Mouse (Mus musculus) brown adipose tissue, adult 24 weeks (tissue): ENCODE results near the gene Tmem115. TPM values are rescaled to one million over a fixed set of nuclear protein-coding genes. Genes with fewer than 3 reads are reported as not detected.

Experiments
- H3K27ac ChIP-seq: fragments of 200-500 bp; replicated peaks from 2 replicates; pipeline ENCODE4 v1.5.1; 2012; ENCODE audit warnings: low read depth, mild to moderate bottlenecking, low read length
- H3K4me1 ChIP-seq: fragments of 200-500 bp; 2 replicates; pipeline ENCODE4 v1.6.1; 2012; ENCODE audit warnings: low read length, mixed read lengths; ENCODE audit not compliant: control insufficient read depth, insufficient read depth, insufficient read length
- H3K4me3 ChIP-seq: fragments of 200-500 bp; 2 replicates; pipeline ENCODE4 v1.5.1; 2012; ENCODE audit warnings: low read depth, mild to moderate bottlenecking, low read length, moderate library complexity; ENCODE audit not compliant: insufficient read depth
- polyA plus RNA-seq: library from polyadenylated mRNA; stranded (reverse); fragments of >200 nt; gene quantifications from 2 replicates; pipeline ENCODE4 v1.2.4, GENCODE M21; 2012; ENCODE audit not compliant: missing spikeins, insufficient read depth, insufficient read length

Gene Tmem115
- 11.9 and 14.1 TPM in 2 replicates for polyA plus RNA-seq

DNA sequence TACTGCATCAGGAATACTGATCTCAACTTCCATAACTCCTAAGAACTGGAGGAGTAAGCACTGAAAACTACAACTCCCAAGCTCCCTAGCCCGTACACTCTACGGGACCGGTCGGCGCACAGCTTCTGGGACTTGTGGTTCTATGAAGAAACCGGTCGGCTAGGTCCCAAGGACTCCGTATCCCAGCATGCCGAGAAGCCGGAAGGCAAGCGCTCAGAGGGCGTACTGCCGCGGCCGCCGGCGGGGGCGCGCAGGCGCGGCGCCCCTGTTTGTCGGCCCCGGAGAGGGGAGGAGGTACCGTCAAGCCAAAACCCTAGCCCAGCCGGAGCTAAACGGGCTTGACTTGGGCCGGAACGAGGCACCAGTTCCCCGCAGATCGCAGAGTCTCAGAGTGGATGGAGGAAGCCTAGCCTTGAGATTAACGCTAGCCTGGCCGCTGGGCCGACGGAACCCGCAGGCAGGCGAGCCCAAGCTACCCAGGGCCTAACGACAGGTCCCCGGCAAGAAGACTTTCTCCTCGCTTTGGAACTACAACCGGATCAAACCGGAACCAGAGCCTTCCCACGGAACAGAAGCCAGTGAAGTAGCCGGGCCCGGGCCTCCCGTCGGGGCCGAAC lies at the start of gene Tmem115:
Tmem115 (plus strand) TSS at position 155 of the 617 bp plus-strand sequence.
- peak within 1 kb of the TSS; percentile 80 for H3K27ac ChIP-seq
- H3K4me1 ChIP-seq: peaks cover 13% of the 10 kb centered on the region
- peak within 1 kb of the TSS; percentile 90 for H3K4me3 ChIP-seq

GRCm38 (mm10) chr9:107484302-107484701 lies 49.4 kb upstream of the Tmem115 start:
- H3K27ac ChIP-seq: no peak overlapping the region
- no peaks in the 10 kb centered on the region for H3K4me1 ChIP-seq
- H3K4me3 ChIP-seq: no peak overlapping the region

GRCm38 (mm10) chr9:107484766-107485165 lies 49.0 kb upstream of the Tmem115 start:
- Histone ChIP-seq H3K27ac (no peak overlapping the region), H3K4me1 (no peaks in the 10 kb centered on the region), H3K4me3 (no peak overlapping the region)

- Histone ChIP-seq H3K4me1 (no peaks in the 10 kb centered on the region), H3K27ac (no peak overlapping the region), H3K4me3 (no peak overlapping the region)
These were observed 47.7 kb upstream of the Tmem115 start for GRCm38 (mm10) chr9:107486086-107486485.

- no peak overlapping the region for H3K27ac ChIP-seq
- H3K4me1 ChIP-seq: no peaks in the 10 kb centered on the region
- H3K4me3 ChIP-seq: no peak overlapping the region
These were observed 47.1 kb upstream of the Tmem115 start for GRCm38 (mm10) chr9:107486507-107487225.

DNA sequence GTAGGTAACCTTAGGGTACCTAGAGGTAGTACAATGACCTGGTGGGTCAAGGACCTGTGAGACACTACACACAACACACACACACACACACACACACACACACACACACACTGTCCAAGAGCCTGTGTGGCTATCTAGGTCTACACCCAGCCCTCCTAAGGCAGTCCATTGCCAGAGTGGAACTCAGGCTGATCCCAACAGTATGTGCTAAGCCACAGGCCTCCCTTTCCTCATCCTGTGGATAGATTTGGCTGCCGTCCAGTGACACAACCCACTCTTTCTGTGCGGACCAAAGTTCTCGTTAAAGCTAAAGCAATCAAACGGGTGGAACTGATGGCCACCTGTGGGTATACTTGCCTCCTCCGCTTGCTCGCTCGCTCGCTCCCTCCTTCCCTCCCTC lies 43.6 kb upstream of the Tmem115 start:
- Histone ChIP-seq H3K4me3 (no peak overlapping the region), H3K27ac (no peak overlapping the region), H3K4me1 (no peaks in the 10 kb centered on the region)

DNA sequence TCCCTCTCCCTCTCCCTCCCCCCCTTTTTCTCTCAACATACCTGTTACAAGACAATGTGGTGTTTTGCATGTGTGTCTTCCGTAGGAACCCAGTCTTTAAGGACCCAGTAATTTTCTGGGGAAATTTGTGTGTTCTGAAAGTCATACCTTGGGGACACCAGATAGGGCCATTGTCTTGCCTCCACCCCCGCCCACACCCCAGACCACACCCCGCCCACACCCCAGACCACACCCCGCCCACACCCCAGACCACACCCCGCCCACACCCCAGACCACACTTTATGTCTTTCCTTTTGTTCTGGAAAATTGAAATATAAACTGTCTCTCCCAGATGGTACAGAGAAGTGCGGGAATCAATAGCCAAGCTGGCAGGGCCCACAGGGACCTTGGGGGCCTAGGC lies 43.1 kb upstream of the Tmem115 start:
- Histone ChIP-seq H3K4me3 (no peak overlapping the region), H3K27ac (no peak overlapping the region), H3K4me1 (no peaks in the 10 kb centered on the region)

GRCm38 (mm10) chr9:107493511-107493910 lies 40.2 kb upstream of the Tmem115 start:
- Histone ChIP-seq H3K4me1 (no peaks in the 10 kb centered on the region), H3K4me3 (no peak overlapping the region), H3K27ac (no peak overlapping the region)

- Histone ChIP-seq H3K4me3 (no peak overlapping the region), H3K27ac (no peak overlapping the region), H3K4me1 (no peaks in the 10 kb centered on the region)
These were observed 39.5 kb upstream of the Tmem115 start for GRCm38 (mm10) chr9:107494238-107494637.

GRCm38 (mm10) chr9:107496359-107496758 lies 37.4 kb upstream of the Tmem115 start:
- H3K4me1 ChIP-seq: no peaks in the 10 kb centered on the region
- no peak overlapping the region for H3K4me3 ChIP-seq
- H3K27ac ChIP-seq: no peak overlapping the region

DNA sequence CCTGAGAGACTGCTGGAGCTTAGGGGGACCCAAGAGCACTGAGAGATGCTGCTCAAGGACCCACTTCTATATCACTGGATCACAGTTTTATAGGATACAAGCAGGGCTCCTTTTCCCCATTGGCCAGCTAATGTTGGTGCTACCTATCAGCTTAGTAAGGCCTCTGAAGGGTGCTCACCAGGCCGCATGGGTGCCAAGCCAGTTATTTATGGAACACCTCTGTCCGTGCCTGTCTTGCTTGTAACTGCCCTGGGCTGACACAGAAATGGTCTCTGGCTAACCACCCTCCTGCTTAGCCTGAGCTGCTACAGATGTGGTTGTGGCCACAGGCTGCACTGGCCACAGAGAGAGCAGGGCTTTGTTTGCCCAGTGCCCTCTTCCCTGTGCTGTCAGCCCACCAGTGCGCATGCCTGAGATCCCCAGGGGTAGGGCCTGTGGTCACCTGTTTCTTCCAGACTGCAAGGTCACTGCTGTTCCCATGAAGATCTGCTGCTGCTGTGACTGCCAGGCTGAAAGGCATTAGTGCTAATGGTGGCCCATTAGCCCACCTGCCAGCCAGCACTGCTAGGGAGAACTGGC lies 32.9 kb upstream of the Tmem115 start:
- Histone ChIP-seq H3K27ac (no peak overlapping the region), H3K4me3 (no peak overlapping the region), H3K4me1 (no peaks in the 10 kb centered on the region)

DNA sequence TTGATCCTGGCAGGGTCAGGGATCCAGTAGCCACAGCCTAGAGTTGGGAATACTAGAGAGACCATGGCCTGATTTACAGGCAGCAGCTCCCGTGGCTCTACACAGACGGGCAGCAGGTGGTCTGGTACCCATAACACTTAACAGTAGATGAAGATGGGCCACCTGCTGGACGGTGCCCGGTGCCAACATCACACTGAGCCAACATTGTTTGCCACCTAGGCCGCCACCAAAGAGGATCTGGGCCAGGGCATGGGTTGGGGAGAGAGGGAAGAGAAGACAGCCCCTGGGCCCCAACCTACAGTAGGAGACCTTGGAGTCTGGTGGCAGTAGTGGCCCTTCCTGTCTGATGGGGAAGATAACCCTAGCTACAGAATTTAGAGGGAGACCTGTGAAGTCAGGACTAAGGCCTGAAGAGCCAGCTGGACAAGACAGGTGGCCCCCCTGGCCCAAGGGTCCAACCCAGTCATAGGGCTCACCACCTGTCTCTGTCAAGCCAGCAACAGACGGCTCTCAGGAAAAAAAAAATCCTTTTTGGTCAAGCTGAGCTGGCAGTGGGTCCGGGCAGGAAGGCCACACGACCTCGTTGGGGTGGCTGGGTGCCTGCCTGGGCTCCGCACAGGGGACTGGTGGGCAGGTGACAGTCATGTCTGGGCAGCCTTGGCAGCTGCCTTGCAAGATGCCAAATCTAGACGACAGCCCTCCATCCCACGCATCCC lies 31.5 kb upstream of the Tmem115 start:
- Histone ChIP-seq H3K4me3 (no peak overlapping the region), H3K27ac (no peak overlapping the region), H3K4me1 (no peaks in the 10 kb centered on the region)

- Histone ChIP-seq H3K4me1 (no peaks in the 10 kb centered on the region), H3K27ac (no peak overlapping the region), H3K4me3 (no peak overlapping the region)
These were observed 28.8 kb upstream of the Tmem115 start for GRCm38 (mm10) chr9:107504662-107505537.

GRCm38 (mm10) chr9:107508266-107508665 lies 25.5 kb upstream of the Tmem115 start:
- no peak overlapping the region for H3K27ac ChIP-seq
- H3K4me3 ChIP-seq: no peak overlapping the region
- no peaks in the 10 kb centered on the region for H3K4me1 ChIP-seq
